Mouse (Mus musculus) heart, embryonic 11.5 days (tissue): ENCODE data around the gene Chmp5. TPM values are rescaled to one million over a fixed set of nuclear protein-coding genes. Genes with fewer than 3 reads are reported as not detected.

ENCODE experiments used
- ATAC-seq: fragments of 200-750 bp; cut with Nextera tagmentation; replicated peaks from 2 replicates; pipeline ENCODE4 v1.8.0; 2017; ENCODE audit warnings: moderate library complexity; ENCODE audit not compliant: insufficient number of reproducible peaks, low FRiP score, low TSS enrichment
- H3K27ac ChIP-seq: fragments of 300-500 bp; sonication (generic); 2 replicates; pipeline ENCODE4 v1.5.1; 2014; ENCODE audit warnings: mild to moderate bottlenecking, low read depth, low read length
- H3K27me3 ChIP-seq: fragments of 300-500 bp; sonication (generic); 2 replicates; pipeline ENCODE4 v1.6.1; 2014; ENCODE audit warnings: mild to moderate bottlenecking, low read length, mixed read lengths; ENCODE audit not compliant: control insufficient read depth, insufficient read depth
- H3K36me3 ChIP-seq: fragments of 300-500 bp; sonication (generic); 2 replicates; pipeline ENCODE4 v1.6.1; 2014; ENCODE audit warnings: mild to moderate bottlenecking, low read length, moderate library complexity, mixed read lengths; ENCODE audit not compliant: control insufficient read depth, insufficient read depth
- H3K4me1 ChIP-seq: fragments of 300-500 bp; sonication (generic); 2 replicates; pipeline ENCODE4 v1.6.1; 2014; ENCODE audit warnings: low read length; ENCODE audit not compliant: control insufficient read depth, insufficient read depth
- H3K4me2 ChIP-seq: fragments of 300-500 bp; sonication (generic); 2 replicates; pipeline ENCODE4 v1.6.1; 2014; ENCODE audit warnings: mild to moderate bottlenecking, moderate library complexity
- H3K4me3 ChIP-seq: fragments of 300-500 bp; sonication (generic); 2 replicates; pipeline ENCODE4 v1.5.1; 2014; ENCODE audit warnings: low read depth, low read length
- H3K9ac ChIP-seq: fragments of 300-500 bp; sonication (generic); 2 replicates; pipeline ENCODE4 v1.6.1; 2014; ENCODE audit warnings: mild to moderate bottlenecking, low read depth, low read length, moderate library complexity
- H3K9me3 ChIP-seq: fragments of 300-500 bp; sonication (generic); replicated peaks from 2 replicates; pipeline ENCODE4 v1.6.1; 2016; ENCODE audit warnings: low read length; ENCODE audit not compliant: control insufficient read depth
- WGBS: fragments of 180-500 bp; shearing (Covaris S2); extraction: QIAGEN DNeasy Blood & Tissue Kit; methylation state at CpG from one replicate; pipeline ENCODE4 v1.1.7; 2014; ENCODE audit not compliant: insufficient replicate concordance; 5-methylcytosine and 5-hydroxymethylcytosine counted together
- microRNA-seq: library from miRNA; unstranded; fragments of <30 nt; microRNA quantifications from one replicate; pipeline ENCODE4, GENCODE M21; 2016; ENCODE audit warnings: borderline number of aligned reads
- polyA plus RNA-seq: library from polyadenylated mRNA; unstranded; fragments of >200 nt; fragmentation: Nextera tagmentation; extraction: Ambion mirVana; gene quantifications from 2 replicates; pipeline ENCODE4 v1.2.1, GENCODE M21; 2014

The Chmp5 gene
- polyA plus RNA-seq, 1 experiment from 2014 or later = 78.2 TPM

GRCm38 (mm10) chr4:41013351-41013750 lies 65.1 kb downstream of the Chmp5 start:
- Histone ChIP-seq H3K9me3 (no peaks in the 10 kb centered on the region), H3K9ac (no peak overlapping the region), H3K4me2 (no peak overlapping the region), H3K4me3 (no peak overlapping the region), H3K27me3 (no peaks in the 10 kb centered on the region), H3K27ac (no peak overlapping the region), H3K4me1 (no peaks in the 10 kb centered on the region), H3K36me3 (peaks cover 49% of the 10 kb centered on the region)
- ATAC-seq = no peak
- 66% methylated on average over 3 of the region's 3 CpGs for WGBS

Small RNA genes lying within 50 kb of the gene (microRNA-seq; reads per million reads assigned to microRNA genes)
- 1.7 reads per million, percentile 21 among the genes with 10 or more reads in this experiment for gene Mir3094

Other genes starting within 250 kb of the Chmp5 start
- 26.4 and 28.0 TPM in 2 replicates for gene Aptx, start 245.2 kb upstream of the Chmp5 start, polyA plus RNA-seq
- 317 and 358 TPM in 2 replicates for gene Dnaja1, start 226.3 kb upstream of the Chmp5 start, polyA plus RNA-seq
- gene Smu1, start 190.5 kb upstream of the Chmp5 start, polyA plus RNA-seq = 105 and 123 TPM in 2 replicates
- 43.9 and 50.2 TPM in 2 replicates for gene B4galt1, start 94.4 kb upstream of the Chmp5 start, polyA plus RNA-seq
- 5.9 and 7.9 TPM in 2 replicates for gene Spink4, start 28.4 kb upstream of the Chmp5 start, polyA plus RNA-seq
- gene Bag1, start 113 bp upstream of the Chmp5 start, polyA plus RNA-seq = 199 and 217 TPM in 2 replicates
- gene Nfx1, start 22.5 kb downstream of the Chmp5 start, polyA plus RNA-seq = 67.7 and 68.3 TPM in 2 replicates
- gene Aqp7, start 99.7 kb downstream of the Chmp5 start, polyA plus RNA-seq = 0.14 and 0.20 TPM in 2 replicates
- 3.7 and 7.3 TPM in 2 replicates for gene Aqp3, start 149.8 kb downstream of the Chmp5 start, polyA plus RNA-seq
- 13.5 and 17.1 TPM in 2 replicates for gene Nol6, start 176.0 kb downstream of the Chmp5 start, polyA plus RNA-seq
- 75.0 and 75.7 TPM in 2 replicates for gene Ube2r2, start 187.3 kb downstream of the Chmp5 start, polyA plus RNA-seq